Mouse (Mus musculus) CH12.LX (cell line): ENCODE data around the gene Erg28.

ENCODE experiments used
- CHD2 ChIP-seq: IDR thresholded peaks from 2 replicates; pipeline ENCODE4 v1.6.1; 2011; ENCODE audit warnings: low read length, improper control_type of control experiment
- CTCF ChIP-seq, 2 experiments: IDR thresholded peaks in 1 of 2; conservative IDR thresholded peaks in 1 of 2; 2 replicates each; pipeline ENCODE4 v1.5.1; 2011 to 2012; ENCODE audit warnings: low read depth in 2 of 2, low read length in 2 of 2, improper control_type of control experiment in 1 of 2, inconsistent platforms in 1 of 2, mild to moderate bottlenecking in 1 of 2, moderate library complexity in 1 of 2
- ELF1 ChIP-seq: IDR thresholded peaks from 2 replicates; pipeline ENCODE4 v1.6.1; 2014; ENCODE audit warnings: low read depth, mild to moderate bottlenecking, inconsistent platforms, low read length, improper control_type of control experiment
- HCFC1 ChIP-seq: IDR thresholded peaks from 2 replicates; pipeline ENCODE4 v1.6.1; 2012; ENCODE audit warnings: low read depth, mild to moderate bottlenecking, inconsistent platforms, low read length, improper control_type of control experiment
- JUND ChIP-seq: conservative IDR thresholded peaks from 2 replicates; pipeline ENCODE4 v1.6.1; 2011; ENCODE audit warnings: low read depth, low read length, improper control_type of control experiment
- MAX ChIP-seq: IDR thresholded peaks from 2 replicates; pipeline ENCODE4 v1.6.1; 2011; ENCODE audit warnings: low read length, improper control_type of control experiment
- MXI1 ChIP-seq: IDR thresholded peaks from 2 replicates; pipeline ENCODE4 v1.6.1; 2011; ENCODE audit warnings: mild to moderate bottlenecking, low read depth, low read length, improper control_type of control experiment
- POLR2A ChIP-seq: IDR thresholded peaks from 2 replicates; pipeline ENCODE4 v1.6.1; 2011; ENCODE audit warnings: low read depth, mild to moderate bottlenecking, improper control_type of control experiment, low read length
- TCF12 ChIP-seq: IDR thresholded peaks from 2 replicates; pipeline ENCODE4 v1.6.1; 2014; ENCODE audit warnings: low read depth, mild to moderate bottlenecking, inconsistent platforms, low read length, improper control_type of control experiment
- USF2 ChIP-seq: conservative IDR thresholded peaks from 2 replicates; pipeline ENCODE4 v1.6.1; 2011; ENCODE audit warnings: low read depth, low read length, improper control_type of control experiment

GRCm38 (mm10) chr12:85866624-85867023 lies 42.3 kb upstream of the Erg28 start:
- no peak for TF ChIP-seq CTCF (conservative IDR thresholded peaks at IDR 0.05 in 1 of 2, IDR thresholded peaks at IDR 0.05 in 1 of 2; ENCODE audit: low read depth in 2 of 2, low read length in 2 of 2)
- no peak for TF ChIP-seq CHD2
- no peak for TF ChIP-seq MXI1
- TF ChIP-seq POLR2A: no peak
- no peak for TF ChIP-seq JUND
- TF ChIP-seq ELF1: no peak
- no peak for TF ChIP-seq MAX
- TF ChIP-seq TCF12: no peak
- no peak for TF ChIP-seq USF2
- no peak for TF ChIP-seq HCFC1
